Mouse (Mus musculus): ENCODE measurements around the gene Lmf1.
A peak's percentile ranks its signal among the peaks of the same experiment; 100 is the strongest.

The Lmf1 gene

DNA sequence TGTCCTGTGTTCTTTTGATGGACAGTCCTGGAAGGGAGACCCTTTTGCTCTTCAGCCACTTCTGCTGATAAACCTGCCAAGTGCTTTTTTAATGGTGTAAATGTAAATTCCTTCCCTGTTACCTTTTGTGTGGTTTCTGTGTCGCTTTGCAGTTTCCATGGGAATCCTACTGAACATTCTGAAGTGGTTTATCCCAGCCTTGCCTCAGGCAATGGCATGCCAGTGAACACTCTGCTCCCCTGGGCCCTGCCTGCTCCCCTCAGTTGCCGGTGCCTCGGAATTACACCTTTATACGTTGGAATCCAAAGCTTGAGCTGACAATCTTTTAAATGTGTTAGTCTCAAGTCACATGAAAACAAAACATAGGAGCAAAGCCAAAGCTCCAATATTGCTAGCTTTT is 62.1 kb downstream of the Lmf1 start:
- DNase-seq (ENCODE audit: extremely low spot score, low spot score) = no peak

- no peak for DNase-seq (ENCODE audit: extremely low spot score, low spot score)
Observed at GRCm38 (mm10) chr17:25642032-25642431, 63.1 kb downstream of the Lmf1 start.

DNA sequence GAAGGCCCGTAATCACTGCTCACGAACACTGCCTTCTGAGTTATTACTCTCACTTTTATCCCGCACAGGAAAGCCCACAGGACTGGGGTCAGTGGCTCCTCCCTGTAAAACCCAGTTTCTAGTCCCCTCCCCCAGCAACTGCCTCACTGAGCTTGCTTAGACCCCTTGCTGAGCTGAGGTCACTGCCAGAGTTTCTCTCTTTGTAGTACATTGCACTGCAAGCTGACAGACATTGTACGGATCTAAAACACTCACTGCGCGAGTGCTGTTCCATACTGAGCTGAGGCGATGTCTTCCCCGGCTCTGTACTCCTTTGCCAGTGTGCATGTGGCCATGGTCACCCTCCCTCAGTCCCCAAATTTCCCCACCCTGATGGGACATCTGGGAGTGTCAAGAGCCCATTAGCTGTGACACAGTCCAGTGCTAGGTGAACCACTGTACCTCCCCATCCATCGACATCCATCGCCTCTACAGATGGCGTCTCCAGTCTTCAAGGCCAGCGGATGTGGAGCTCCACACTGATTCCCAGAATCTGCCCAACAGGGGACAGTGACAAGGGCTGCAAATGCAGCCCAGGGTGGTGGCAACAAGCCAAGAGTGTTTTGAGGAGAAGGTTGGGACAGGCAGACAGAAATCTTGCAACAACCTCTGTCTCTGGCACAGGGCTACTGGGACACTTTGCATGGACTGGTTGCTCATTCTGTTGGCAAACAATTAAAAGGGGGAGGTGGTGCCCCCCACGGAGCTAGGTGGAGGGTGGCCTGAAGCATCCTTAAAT is 64.8 kb downstream of the Lmf1 start:
- DNase-seq (ENCODE audit: extremely low spot score, low spot score) = no peak

DNA sequence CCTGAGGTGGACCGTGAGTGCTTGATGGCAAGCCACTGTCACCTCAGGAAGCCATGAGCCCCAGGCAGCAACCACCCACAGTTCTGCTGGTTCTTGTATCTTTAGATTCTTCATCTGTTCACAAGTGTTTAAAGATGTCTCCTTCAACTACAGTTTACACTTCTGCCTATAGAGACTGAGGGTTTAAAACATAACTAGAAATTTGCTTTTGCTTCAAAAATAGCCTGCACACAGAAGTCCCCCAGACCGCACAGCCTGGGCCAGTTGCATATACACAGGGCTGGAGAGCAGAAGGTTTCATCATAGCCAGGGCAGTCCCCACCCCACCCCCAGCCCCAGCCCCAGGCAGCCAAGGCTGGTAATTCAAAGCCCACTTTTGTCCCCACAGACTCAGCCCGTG is 65.9 kb downstream of the Lmf1 start:
- no peak for DNase-seq (ENCODE audit: extremely low spot score, low spot score)

GRCm38 (mm10) chr17:25645661-25646060 is 66.8 kb downstream of the Lmf1 start:
- DNase-seq (ENCODE audit: extremely low spot score, low spot score) = no peak

DNA sequence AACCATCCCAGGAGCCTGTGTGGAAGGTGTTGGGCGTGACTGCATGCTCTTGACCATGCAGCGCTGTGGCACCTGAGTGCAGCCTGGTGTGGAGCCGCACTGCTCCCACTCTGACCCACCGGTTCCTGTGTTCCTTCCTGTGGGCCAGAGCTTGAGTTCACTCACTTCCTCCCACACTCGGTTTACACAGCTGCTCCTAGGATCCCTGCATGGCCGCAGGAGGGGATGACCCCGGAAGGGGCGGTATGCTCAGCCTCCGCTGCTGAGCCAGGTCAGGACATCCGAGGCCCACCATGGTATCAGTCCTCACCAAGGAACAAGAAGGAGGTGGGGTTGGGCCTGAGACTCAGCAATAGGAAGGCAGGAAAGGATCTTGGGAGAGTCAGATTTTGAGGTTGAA is 69.0 kb downstream of the Lmf1 start:
- no peak for DNase-seq (ENCODE audit: extremely low spot score, low spot score)

GRCm38 (mm10) chr17:25648678-25649216 is 69.9 kb downstream of the Lmf1 start:
- no peak for DNase-seq (ENCODE audit: extremely low spot score, low spot score)

DNA sequence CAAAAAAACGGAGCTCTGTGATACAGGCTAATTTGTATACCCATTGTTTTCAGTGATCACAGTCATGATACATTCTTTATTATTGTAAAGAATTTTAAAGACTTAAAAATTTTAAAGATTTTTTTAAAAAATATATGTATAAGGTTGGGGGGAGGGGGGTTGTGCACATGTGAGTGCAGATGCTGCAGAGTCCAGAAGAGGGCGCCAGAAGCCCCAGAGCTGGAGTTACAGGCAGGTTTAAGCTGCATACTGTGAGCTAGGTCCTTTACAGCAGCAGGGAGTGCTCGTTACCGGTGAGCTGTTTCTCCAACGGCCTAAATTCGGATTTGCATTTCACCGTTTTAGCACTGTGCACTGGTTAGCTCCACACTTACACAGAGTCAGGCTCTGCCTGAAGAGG is 71.8 kb downstream of the Lmf1 start:
- DNase-seq (ENCODE audit: extremely low spot score, low spot score) = no peak

GRCm38 (mm10) chr17:25652272-25652671 is 73.4 kb downstream of the Lmf1 start:
- DNase-seq (ENCODE audit: extremely low spot score, low spot score) = no peak

- DNase-seq (ENCODE audit: extremely low spot score, low spot score) = no peak
Observed at GRCm38 (mm10) chr17:25656142-25656825, 77.4 kb downstream of the Lmf1 start.

- DNase-seq (ENCODE audit: extremely low spot score, low spot score) = no peak
Observed at GRCm38 (mm10) chr17:25656826-25657189, 77.9 kb downstream of the Lmf1 start.

DNA sequence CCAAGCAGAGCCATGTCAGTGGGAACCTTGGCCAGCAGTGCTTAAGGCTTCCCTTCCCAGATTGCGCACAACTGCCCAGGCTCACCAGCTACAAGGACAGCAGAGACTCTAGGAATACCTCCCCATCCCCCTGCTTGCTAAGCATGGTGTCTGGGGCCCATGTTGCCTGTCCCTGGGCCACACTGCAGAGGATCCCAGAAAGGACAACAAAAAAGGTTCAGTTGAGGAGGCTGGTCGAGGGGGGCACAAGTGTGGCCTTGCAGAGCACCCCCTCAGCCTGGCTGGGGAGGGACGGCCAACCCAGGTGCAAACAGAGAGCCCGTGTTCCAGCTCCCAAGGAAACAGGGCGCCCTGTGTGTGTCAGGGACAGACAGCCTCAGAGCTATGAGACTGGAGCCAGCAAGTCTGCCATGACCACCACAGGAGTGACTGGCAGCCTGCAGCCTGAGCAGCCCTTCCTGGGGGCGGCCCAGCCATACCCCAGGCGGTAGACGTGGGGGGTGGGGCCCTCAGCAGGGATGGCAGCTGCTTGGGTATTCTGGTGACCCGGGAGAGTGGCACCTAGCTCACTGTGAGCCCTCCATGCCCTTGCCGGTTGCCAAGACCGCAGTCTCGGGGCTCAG is 84.4 kb downstream of the Lmf1 start:
- DNase-seq (ENCODE audit: extremely low spot score, low spot score) = no peak

DNA sequence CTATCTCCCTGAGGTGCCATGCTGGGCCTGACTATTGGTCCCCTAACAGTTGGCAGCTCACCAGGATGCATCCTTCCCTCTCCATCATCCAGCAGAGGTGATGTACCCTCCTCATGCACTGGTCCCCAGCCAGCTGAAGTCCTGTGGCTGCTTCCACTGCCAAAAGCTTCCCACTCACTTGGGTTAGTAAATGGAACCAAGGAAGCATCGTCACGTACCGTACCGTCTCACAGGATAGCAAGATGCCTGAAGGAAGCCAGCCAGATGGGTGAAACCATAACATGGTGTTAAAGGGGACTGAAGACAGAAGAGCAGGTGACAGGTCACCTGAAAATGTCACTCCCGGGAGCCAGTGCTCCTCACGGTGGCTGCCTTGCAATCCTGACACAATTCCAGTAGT is 86.6 kb downstream of the Lmf1 start:
- no peak for DNase-seq (ENCODE audit: extremely low spot score, low spot score)

- no peak for DNase-seq (ENCODE audit: extremely low spot score, low spot score)
Observed at GRCm38 (mm10) chr17:25665891-25666290, 87.0 kb downstream of the Lmf1 start.

DNA sequence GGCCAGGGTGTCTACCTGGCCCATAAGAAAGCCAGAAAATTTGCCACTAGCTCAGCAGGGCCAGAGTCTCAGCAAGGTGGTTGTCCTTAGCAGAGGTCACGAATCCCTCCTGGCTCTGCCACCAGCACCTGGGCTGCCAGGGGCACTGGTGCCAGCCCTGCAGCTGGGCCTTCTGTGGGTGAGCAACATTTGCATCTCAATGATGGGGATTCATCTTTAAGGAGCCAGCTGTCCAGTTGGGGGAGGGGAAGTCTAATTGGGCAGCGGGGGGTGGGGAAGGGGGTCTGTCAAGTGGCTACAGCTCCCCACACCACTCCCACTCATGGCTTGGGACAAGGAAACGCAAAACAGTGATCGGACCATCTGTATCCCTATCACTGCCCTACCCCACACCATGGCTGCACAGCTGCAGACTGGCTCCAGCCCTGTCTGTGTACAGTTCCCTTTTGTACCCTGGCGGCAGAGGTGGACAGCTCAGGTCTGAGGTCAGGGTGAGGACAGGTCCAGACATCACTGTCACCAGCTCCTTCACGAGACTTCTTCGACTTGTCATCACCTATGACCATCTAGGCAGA is 89.7 kb downstream of the Lmf1 start:
- DNase-seq (ENCODE audit: extremely low spot score, low spot score) = no peak

- DNase-seq (ENCODE audit: extremely low spot score, low spot score) = no peak
Observed at GRCm38 (mm10) chr17:25672982-25673381, 94.1 kb downstream of the Lmf1 start.

DNA sequence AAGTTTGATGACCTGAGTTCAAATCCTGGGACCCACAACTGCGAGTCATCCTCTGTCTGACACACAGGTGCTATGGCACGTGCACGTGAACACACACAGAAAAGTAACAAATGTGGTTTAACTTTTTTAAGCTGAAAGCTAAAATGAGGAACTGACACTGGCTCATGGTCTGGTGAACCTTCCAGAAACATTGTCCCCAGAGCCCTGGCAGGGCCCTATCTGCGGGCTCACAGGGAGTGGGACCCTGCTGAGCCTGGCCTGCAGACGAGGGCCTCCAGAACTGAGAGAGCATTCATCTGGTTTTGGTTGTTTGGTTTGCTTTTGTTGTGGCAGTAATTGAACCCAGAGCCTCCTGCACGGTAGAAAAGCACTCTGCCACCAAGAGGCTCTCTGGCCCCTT is 99.1 kb downstream of the Lmf1 start:
- no peak for DNase-seq (ENCODE audit: extremely low spot score, low spot score)

DNA sequence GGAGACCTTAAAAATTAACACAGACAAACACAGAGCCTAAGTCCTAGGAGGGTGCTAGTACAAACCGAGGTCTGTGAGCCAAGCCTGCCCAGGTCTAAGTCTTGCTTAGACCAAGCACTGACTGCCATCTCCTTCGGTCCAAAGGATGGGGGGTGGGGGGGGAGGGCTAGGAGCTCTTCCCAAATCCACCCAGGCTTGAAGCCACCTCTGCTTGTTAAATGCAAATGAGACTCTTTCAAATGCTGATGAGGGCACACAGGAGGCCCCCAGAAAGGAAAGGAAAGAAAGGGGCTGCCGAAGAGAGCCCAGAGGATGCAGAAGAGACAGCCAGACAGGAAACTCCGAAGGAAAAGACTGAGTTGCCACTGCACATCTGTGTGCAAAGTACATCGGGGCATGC is 100.9 kb downstream of the Lmf1 start:
- no peak for DNase-seq (ENCODE audit: extremely low spot score, low spot score)

GRCm38 (mm10) chr17:25681636-25682035 is 102.8 kb downstream of the Lmf1 start:
- DNase-seq (ENCODE audit: extremely low spot score, low spot score) = no peak

DNA sequence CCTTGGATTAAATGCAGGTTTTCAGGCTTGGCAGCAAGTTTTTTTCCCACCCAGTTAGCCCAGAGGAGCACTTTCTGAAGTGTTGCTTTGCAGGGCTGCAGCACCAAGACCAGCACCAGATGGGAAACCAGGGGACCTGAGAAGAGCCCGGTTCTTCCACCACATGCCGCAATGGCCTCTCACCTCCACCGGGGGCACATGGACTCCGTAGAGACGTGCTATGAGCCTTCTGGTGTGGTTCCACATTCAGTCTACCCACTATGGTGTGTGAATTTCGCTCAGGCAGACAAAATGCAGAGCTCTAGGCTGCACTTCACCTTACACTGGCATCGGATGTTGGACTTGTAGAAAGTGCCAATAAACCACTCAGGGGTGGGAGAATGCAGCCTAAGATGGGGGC is 107.4 kb downstream of the Lmf1 start:
- DNase-seq (ENCODE audit: extremely low spot score, low spot score) = peak; percentile 41

- DNase-seq (ENCODE audit: extremely low spot score, low spot score) = no peak
Observed at GRCm38 (mm10) chr17:25688922-25689321, 110.0 kb downstream of the Lmf1 start.

DNA sequence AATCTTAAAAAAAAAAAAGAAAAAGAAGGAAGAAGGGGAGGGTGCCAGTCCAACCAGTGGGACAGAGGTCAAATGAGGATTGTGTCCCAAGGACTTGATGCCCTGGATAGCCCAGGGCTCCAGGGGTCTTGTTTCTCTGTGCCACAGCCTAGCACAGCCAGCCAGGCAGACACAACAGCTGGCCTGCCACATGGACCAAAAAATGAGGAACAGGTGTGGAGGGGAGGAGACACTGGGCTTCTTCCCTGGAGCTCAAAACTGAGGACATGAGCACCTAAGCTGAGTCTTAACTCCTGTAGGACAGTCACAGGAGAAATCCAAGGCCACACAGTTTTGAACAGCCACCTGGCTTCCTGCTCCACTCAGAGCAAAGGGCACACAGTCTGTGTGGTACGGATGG is 117.4 kb downstream of the Lmf1 start:
- DNase-seq (ENCODE audit: extremely low spot score, low spot score) = no peak

All from neural tube, embryonic 10.5 days (tissue).